Mouse (Mus musculus) spleen, adult 2 months (tissue): ENCODE measurements around the gene Gli1.

ENCODE experiments used
- CTCF ChIP-seq: fragments of 200-500 bp; IDR thresholded peaks from 2 replicates; pipeline ENCODE4 v1.5.1; 2011; ENCODE audit warnings: mild to moderate bottlenecking, inconsistent platforms; ENCODE audit not compliant: insufficient read depth, insufficient read length, insufficient replicate concordance; ENCODE audit errors: extremely low read depth
- POLR2A ChIP-seq: fragments of 200-500 bp; IDR thresholded peaks from 2 replicates; pipeline ENCODE4 v1.6.1; 2011; ENCODE audit warnings: low read depth, low read length, inconsistent platforms

- no peak; the same call in 1 of the 2 replicates for TF ChIP-seq POLR2A
- no peak for TF ChIP-seq CTCF
Observed at GRCm38 (mm10) chr10:127321621-127322020, 20.2 kb downstream of the Gli1 start, which contains the start of gene Arhgap9.
